8 mouse cellular contexts compared by ENCODE assay signal in genomic region chr3:138526916-138527666, GRCm38 (mm10). TPM values are rescaled to one million over a fixed set of nuclear protein-coding genes. Genes with fewer than 3 reads are reported as not detected.
DNase-seq lines count a peak whose midpoint lies in the region; ATAC-seq and TF ChIP-seq lines count a peak whose summit lies in the region.

No protein-coding gene starts in this region.

- H3K27me3 ChIP-seq in embryonic facial prominence, embryonic 13.5 days, result no peaks in the 10 kb centered on the region
- no peaks in the 10 kb centered on the region for H3K27me3 ChIP-seq in kidney, adult 2 months (replicated peaks; ENCODE audit: control insufficient read depth, insufficient read depth, low read length)
- H3K27me3 ChIP-seq in limb, embryonic 12.5 days, result no peaks in the 10 kb centered on the region
- H3K27me3 ChIP-seq in midbrain, embryonic 15.5 days (replicated peaks), result 0 out of 2 replicates have a peak, but pooled peaks cover 3% of the 10 kb centered on the region
- no peaks in the 10 kb centered on the region for H3K27me3 ChIP-seq in spleen, adult 2 months (ENCODE audit: control insufficient read depth, insufficient read depth, low read length)

- H3K4me3 ChIP-seq in embryonic facial prominence, embryonic 13.5 days, result peak overlapping the region; percentile 99
- H3K4me3 ChIP-seq in kidney, adult 2 months (ENCODE audit: insufficient read depth, low read depth, low read length), result peak overlapping the region; percentile 84
- peak overlapping the region; percentile 98 for H3K4me3 ChIP-seq in limb, embryonic 12.5 days (replicated peaks)
- peak overlapping the region; percentile 99 for H3K4me3 ChIP-seq in midbrain, embryonic 15.5 days
- H3K4me3 ChIP-seq in spleen, adult 2 months (ENCODE audit: extremely low read depth, insufficient read depth, insufficient read length), result peak overlapping the region; percentile 97

- H3K36me3 ChIP-seq in embryonic facial prominence, embryonic 13.5 days, result no peaks in the 10 kb centered on the region
- H3K36me3 ChIP-seq in kidney, adult 2 months (ENCODE audit: control insufficient read depth, insufficient read depth, low read length), result no peaks in the 10 kb centered on the region
- peaks cover 3% of the 10 kb centered on the region; the same call in 1 of the 2 replicates for H3K36me3 ChIP-seq in limb, embryonic 12.5 days
- no peaks in the 10 kb centered on the region for H3K36me3 ChIP-seq in midbrain, embryonic 15.5 days (replicated peaks)
- H3K36me3 ChIP-seq in spleen, adult 2 months (ENCODE audit: control insufficient read depth, insufficient read depth, low read length), result no peaks in the 10 kb centered on the region

- peak overlapping the region; percentile 91 for H3K27ac ChIP-seq in embryonic facial prominence, embryonic 13.5 days
- H3K27ac ChIP-seq in kidney, adult 2 months (ENCODE audit: insufficient read depth, low read depth, low read length), result peak overlapping the region; percentile 92
- H3K27ac ChIP-seq in limb, embryonic 12.5 days, result peak overlapping the region; percentile 96
- peak overlapping the region; percentile 98 for H3K27ac ChIP-seq in midbrain, embryonic 15.5 days
- peak overlapping the region; percentile 91 for H3K27ac ChIP-seq in spleen, adult 2 months (ENCODE audit: insufficient read depth, low read length)

- H3K4me2 ChIP-seq in embryonic facial prominence, embryonic 13.5 days, result peak overlapping the region; percentile 81
- H3K4me2 ChIP-seq in limb, embryonic 12.5 days, result peak overlapping the region; percentile 77
- H3K4me2 ChIP-seq in midbrain, embryonic 15.5 days, result peak overlapping the region; percentile 91

- TF ChIP-seq CTCF in kidney, adult 2 months (conservative IDR thresholded peaks at IDR 0.05; ENCODE audit: insufficient read depth, insufficient read length, low read depth, low read length), result no peak
- no peak for TF ChIP-seq CTCF in spleen, adult 2 months (IDR thresholded peaks at IDR 0.05; ENCODE audit: extremely low read depth, insufficient read depth, insufficient read length, insufficient replicate concordance)

- WGBS in embryonic facial prominence, embryonic 13.5 days, result under 1% methylated on average over 70 of the region's 85 CpGs
- WGBS in kidney, adult 2 months, result under 1% methylated on average over 85 of the region's 85 CpGs
- 1% methylated on average over 80 of the region's 85 CpGs for WGBS in limb, embryonic 12.5 days
- WGBS in midbrain, embryonic 15.5 days, result under 1% methylated on average over 76 of the region's 85 CpGs
- 1% methylated on average over 76 of the region's 85 CpGs for WGBS in spleen, adult 2 months

- TF ChIP-seq POLR2A in kidney, adult 2 months (IDR thresholded peaks at IDR 0.05; ENCODE audit: low read depth, low read length), result peak; percentile 89
- TF ChIP-seq POLR2A in spleen, adult 2 months (IDR thresholded peaks at IDR 0.05; ENCODE audit: low read depth, low read length), result peak; percentile 65

- H3K4me1 ChIP-seq in embryonic facial prominence, embryonic 13.5 days, result peaks cover 28% of the 10 kb centered on the region
- peaks cover 14% of the 10 kb centered on the region; the same call in 1 of the 2 replicates for H3K4me1 ChIP-seq in kidney, adult 2 months (ENCODE audit: control insufficient read depth, insufficient read depth, low read length)
- H3K4me1 ChIP-seq in limb, embryonic 12.5 days (replicated peaks), result peaks cover 24% of the 10 kb centered on the region
- H3K4me1 ChIP-seq in midbrain, embryonic 15.5 days, result peaks cover 31% of the 10 kb centered on the region
- H3K4me1 ChIP-seq in spleen, adult 2 months (ENCODE audit: control insufficient read depth, insufficient read depth, insufficient read length), result peaks cover 6% of the 10 kb centered on the region

- peak overlapping the region; percentile 96 for H3K9ac ChIP-seq in embryonic facial prominence, embryonic 13.5 days
- peak overlapping the region; percentile 96 for H3K9ac ChIP-seq in limb, embryonic 12.5 days (replicated peaks)
- peak overlapping the region; percentile 95 for H3K9ac ChIP-seq in midbrain, embryonic 15.5 days

- peak; percentile 99 for DNase-seq in 3134 (ENCODE audit: extremely low read depth, insufficient read length, low spot score)
- DNase-seq in adrenal gland, postnatal 36 days, result peak; percentile 97 to 98
- DNase-seq in heart, adult 18-20 months, result peak; percentile 98 to 99
- DNase-seq in kidney, adult 2 months, result peak; percentile 99
- peak; percentile 97 for DNase-seq in spleen, adult 2 months (ENCODE audit: low read depth in 1 of 2, low spot score in 2 of 2)

- ATAC-seq in embryonic facial prominence, embryonic 13.5 days (ENCODE audit: insufficient number of reproducible peaks, insufficient read depth, low FRiP score, low TSS enrichment, low read depth), result peak; percentile 91
- peak; percentile 85 for ATAC-seq in limb, embryonic 12.5 days (ENCODE audit: insufficient number of reproducible peaks, insufficient read depth, low FRiP score, low TSS enrichment, low read depth)
- peak; percentile 94 for ATAC-seq in midbrain, embryonic 15.5 days (replicated peaks)

- no peaks in the 10 kb centered on the region for H3K9me3 ChIP-seq in embryonic facial prominence, embryonic 13.5 days
- no peaks in the 10 kb centered on the region for H3K9me3 ChIP-seq in limb, embryonic 12.5 days
- H3K9me3 ChIP-seq in midbrain, embryonic 15.5 days, result no peaks in the 10 kb centered on the region

RNA-seq across cellular contexts. Expression of gene Eif4e, which starts 1.1 kb away (rescaled TPM):
- total RNA-seq in adrenal gland, postnatal 36 days (2021), result 100 to 1,000 TPM; 193 to 194 TPM
- 382 and 420 TPM in 2 replicates for polyA plus RNA-seq in embryonic facial prominence, embryonic 13.5 days (2015; fragmentation: Nextera tagmentation; extraction: Ambion mirVana)
- 100 to 1,000 TPM; 186 to 215 TPM for total RNA-seq in heart, adult 18-20 months (2021)
- polyA plus RNA-seq in kidney, adult 2 months (2012; rRNA removed), result 17.5 and 33.6 TPM in 2 replicates
- polyA plus RNA-seq in limb, embryonic 12.5 days (2016; fragmentation: Nextera tagmentation; extraction: Ambion mirVana), result 380 and 391 TPM in 2 replicates
- polyA plus RNA-seq in midbrain, embryonic 15.5 days (2015; fragmentation: Nextera tagmentation; extraction: Ambion mirVana), result 356 and 364 TPM in 2 replicates
- 5.3 and 7.7 TPM in 2 replicates for polyA plus RNA-seq in spleen, adult 2 months (2012; rRNA removed)

RNA-seq across cellular contexts. Expression of gene Metap1, which starts 37.8 kb away (rescaled TPM):
- 10 to 100 TPM; 53.8 to 57.9 TPM for total RNA-seq in adrenal gland, postnatal 36 days (2021)
- 38.3 and 44.5 TPM in 2 replicates for polyA plus RNA-seq in embryonic facial prominence, embryonic 13.5 days (2015; fragmentation: Nextera tagmentation; extraction: Ambion mirVana)
- total RNA-seq in heart, adult 18-20 months (2021), result 10 to 100 TPM; 37.1 to 37.9 TPM
- polyA plus RNA-seq in kidney, adult 2 months (2012; rRNA removed), result 19.9 and 22.6 TPM in 2 replicates
- 44.1 and 44.2 TPM in 2 replicates for polyA plus RNA-seq in limb, embryonic 12.5 days (2016; fragmentation: Nextera tagmentation; extraction: Ambion mirVana)
- polyA plus RNA-seq in midbrain, embryonic 15.5 days (2015; fragmentation: Nextera tagmentation; extraction: Ambion mirVana), result 47.6 and 48.5 TPM in 2 replicates
- polyA plus RNA-seq in spleen, adult 2 months (2012; rRNA removed), result 6.6 and 8.5 TPM in 2 replicates

Comparison
In these comparisons a context has a peak if more than half of its experiments do, and no peak if none do; other contexts are left out.
1. Peak in every context shown above with its lines: DNase-seq, ATAC-seq, H3K4me3 ChIP-seq and H3K27ac ChIP-seq.
2. RNA of gene Eif4e, which starts 1.1 kb away (polyA plus RNA-seq): 382 to 420 TPM in embryonic facial prominence, embryonic 13.5 days, 380 to 391 TPM in limb, embryonic 12.5 days and 356 to 364 TPM in midbrain, embryonic 15.5 days; 17.5 to 33.6 TPM in kidney, adult 2 months and 5.3 to 7.7 TPM in spleen, adult 2 months; every median in the first group is over 10 times any median in the second.